Mouse (Mus musculus) CH12.LX (cell line): ENCODE results near the gene Prg4. TPM values are rescaled to one million over a fixed set of nuclear protein-coding genes. Genes with fewer than 3 reads are reported as not detected.

Source experiments
- DNase-seq: peaks from one replicate; pipeline ENCODE4 v3.0.0-alpha.2; 2013; ENCODE audit errors: extremely low read depth
- H3K27ac ChIP-seq: 2 replicates; pipeline ENCODE4 v1.5.1; 2012; ENCODE audit warnings: low read depth, mild to moderate bottlenecking, control low read depth, moderate library complexity; ENCODE audit not compliant: insufficient read depth
- H3K27me3 ChIP-seq: replicated peaks from 2 replicates; pipeline ENCODE3; 2012; ENCODE audit warnings: inconsistent platforms
- H3K36me3 ChIP-seq, 2 experiments: replicated peaks in 1 of 2; 2 replicates each; pipeline versions ENCODE3 to v1.6.1; 2012; ENCODE audit warnings: inconsistent platforms in 1 of 2, low read length in 1 of 2, mild to moderate bottlenecking in 1 of 2, mixed read lengths in 1 of 2, moderate library complexity in 1 of 2; ENCODE audit not compliant: control insufficient read depth in 1 of 2, insufficient read depth in 1 of 2
- H3K4me1 ChIP-seq, 2 experiments: 2 replicates each; pipeline ENCODE4 v1.6.1; 2012; ENCODE audit warnings: inconsistent platforms in 1 of 2, moderate library complexity in 1 of 2; ENCODE audit not compliant: insufficient read depth in 2 of 2, control insufficient read depth in 1 of 2
- H3K4me2 ChIP-seq: 2 replicates; pipeline ENCODE4 v1.6.1; 2012; ENCODE audit warnings: low read depth, mild to moderate bottlenecking, control low read depth; ENCODE audit not compliant: poor library complexity, insufficient read depth, severe bottlenecking
- H3K4me3 ChIP-seq, 3 experiments: fragments of 150-350 bp in 1 of 3; sonication (generic) in 1 of 3; replicated peaks in 1 of 3; 2 replicates each; pipeline versions ENCODE3 to v1.5.1; 2011 to 2012; ENCODE audit warnings: low read depth in 2 of 3, low read length in 2 of 3, mild to moderate bottlenecking in 2 of 3, moderate library complexity in 2 of 3, control low read depth in 1 of 3, improper control_type of control experiment in 1 of 3, inconsistent platforms in 1 of 3, mixed read lengths in 1 of 3; ENCODE audit not compliant: poor library complexity in 1 of 3
- H3K79me2 ChIP-seq: replicated peaks from 2 replicates; pipeline ENCODE4 v1.6.1; 2012; ENCODE audit warnings: mild to moderate bottlenecking, moderate library complexity; ENCODE audit not compliant: control insufficient read depth, poor library complexity, insufficient read depth, severe bottlenecking; ENCODE audit errors: extremely low read depth
- H3K9ac ChIP-seq: 2 replicates; pipeline ENCODE4 v1.6.1; 2012; ENCODE audit warnings: low read depth, mild to moderate bottlenecking, control low read depth, moderate library complexity; ENCODE audit not compliant: insufficient read depth
- H3K9me3 ChIP-seq: replicated peaks from 2 replicates; pipeline ENCODE3; 2012; ENCODE audit warnings: low read length, inconsistent platforms, mixed read lengths
- BHLHE40 ChIP-seq: IDR thresholded peaks from 2 replicates; pipeline ENCODE4 v1.6.1; 2011; ENCODE audit warnings: mild to moderate bottlenecking, low read depth, low read length, improper control_type of control experiment
- CHD2 ChIP-seq: IDR thresholded peaks from 2 replicates; pipeline ENCODE4 v1.6.1; 2011; ENCODE audit warnings: low read length, improper control_type of control experiment
- CTCF ChIP-seq, 2 experiments: IDR thresholded peaks in 1 of 2; conservative IDR thresholded peaks in 1 of 2; 2 replicates each; pipeline ENCODE4 v1.5.1; 2011 to 2012; ENCODE audit warnings: low read depth in 2 of 2, low read length in 2 of 2, improper control_type of control experiment in 1 of 2, inconsistent platforms in 1 of 2, mild to moderate bottlenecking in 1 of 2, moderate library complexity in 1 of 2
- EP300 ChIP-seq: IDR thresholded peaks from 2 replicates; pipeline ENCODE4 v1.6.1; 2011; ENCODE audit warnings: low read length, improper control_type of control experiment
- GABPA ChIP-seq: IDR thresholded peaks from 2 replicates; pipeline ENCODE4 v1.6.1; 2012; ENCODE audit warnings: low read depth, low read length, improper control_type of control experiment, inconsistent platforms; ENCODE audit not compliant: insufficient replicate concordance
- HCFC1 ChIP-seq: IDR thresholded peaks from 2 replicates; pipeline ENCODE4 v1.6.1; 2012; ENCODE audit warnings: low read depth, mild to moderate bottlenecking, inconsistent platforms, low read length, improper control_type of control experiment
- JUND ChIP-seq: conservative IDR thresholded peaks from 2 replicates; pipeline ENCODE4 v1.6.1; 2011; ENCODE audit warnings: low read depth, low read length, improper control_type of control experiment
- KAT2A ChIP-seq: IDR thresholded peaks from 2 replicates; pipeline ENCODE4 v1.6.1; 2012; ENCODE audit warnings: low read length, improper control_type of control experiment, inconsistent platforms; ENCODE audit not compliant: insufficient replicate concordance
- MAFK ChIP-seq: IDR thresholded peaks from 2 replicates; pipeline ENCODE4 v1.6.1; 2011; ENCODE audit warnings: low read length, improper control_type of control experiment; ENCODE audit not compliant: insufficient replicate concordance
- MAZ ChIP-seq: IDR thresholded peaks from 2 replicates; pipeline ENCODE4 v1.6.1; 2012; ENCODE audit warnings: low read depth, mild to moderate bottlenecking, inconsistent platforms, low read length, improper control_type of control experiment, moderate library complexity
- MEF2A ChIP-seq: IDR thresholded peaks from 2 replicates; pipeline ENCODE4 v1.6.1; 2014; ENCODE audit warnings: low read depth, mild to moderate bottlenecking, inconsistent platforms, low read length, improper control_type of control experiment, borderline replicate concordance
- MXI1 ChIP-seq: IDR thresholded peaks from 2 replicates; pipeline ENCODE4 v1.6.1; 2011; ENCODE audit warnings: mild to moderate bottlenecking, low read depth, low read length, improper control_type of control experiment
- NRF1 ChIP-seq: IDR thresholded peaks from 2 replicates; pipeline ENCODE4 v1.6.1; 2014; ENCODE audit warnings: low read depth, mild to moderate bottlenecking, inconsistent platforms, low read length, improper control_type of control experiment, moderate library complexity
- POLR2A ChIP-seq: IDR thresholded peaks from 2 replicates; pipeline ENCODE4 v1.6.1; 2011; ENCODE audit warnings: low read depth, mild to moderate bottlenecking, improper control_type of control experiment, low read length
- RAD21 ChIP-seq: IDR thresholded peaks from 2 replicates; pipeline ENCODE4 v1.6.1; 2011; ENCODE audit warnings: low read depth, mild to moderate bottlenecking, low read length, improper control_type of control experiment, moderate library complexity
- RCOR1 ChIP-seq: conservative IDR thresholded peaks from 2 replicates; pipeline ENCODE4 v1.6.1; 2012; ENCODE audit warnings: low read depth, mild to moderate bottlenecking, inconsistent platforms, low read length, improper control_type of control experiment
- SMC3 ChIP-seq: IDR thresholded peaks from 2 replicates; pipeline ENCODE4 v1.6.1; 2011; ENCODE audit warnings: low read depth, low read length, improper control_type of control experiment
- TBP ChIP-seq: conservative IDR thresholded peaks from 2 replicates; pipeline ENCODE4 v1.6.1; 2011; ENCODE audit warnings: low read depth, low read length, improper control_type of control experiment
- TCF12 ChIP-seq: IDR thresholded peaks from 2 replicates; pipeline ENCODE4 v1.6.1; 2014; ENCODE audit warnings: low read depth, mild to moderate bottlenecking, inconsistent platforms, low read length, improper control_type of control experiment
- UBTF ChIP-seq: IDR thresholded peaks from 2 replicates; pipeline ENCODE4 v1.6.1; 2012; ENCODE audit warnings: low read depth, mild to moderate bottlenecking, inconsistent platforms, low read length, improper control_type of control experiment, moderate library complexity
- USF2 ChIP-seq: conservative IDR thresholded peaks from 2 replicates; pipeline ENCODE4 v1.6.1; 2011; ENCODE audit warnings: low read depth, low read length, improper control_type of control experiment
- ZKSCAN1 ChIP-seq: IDR thresholded peaks from 2 replicates; pipeline ENCODE4 v1.6.1; 2012; ENCODE audit warnings: low read depth, inconsistent platforms, low read length, improper control_type of control experiment, borderline replicate concordance
- ZNF384 ChIP-seq: IDR thresholded peaks from 2 replicates; pipeline ENCODE4 v1.6.1; 2012; ENCODE audit warnings: low read depth, low read length, improper control_type of control experiment, inconsistent platforms
- dilution Hi-C: fragments of 300-500 bp; cut with MboI; formaldehyde crosslinking; loops from 2 replicates; pipeline ENCODE4 v1.14.3; 2020; ENCODE audit warnings: low sequenced_read_pairs; ENCODE audit not compliant: extremely low pct_unique_long_range_greater_than_20kb, extremely low pct_ligation_motif_present
- in situ Hi-C: fragments of 300-500 bp; cut with MboI; formaldehyde crosslinking; loops from 3 replicates; pipeline ENCODE4 v1.14.3; 2019; ENCODE audit warnings: low sequenced_read_pairs, low pct_ligation_motif_present, low pct_unique_long_range_greater_than_20kb, mixed read lengths
- polyA plus RNA-seq: library from polyadenylated mRNA; unstranded; fragments of >175 nt; gene quantifications from 2 replicates; pipeline ENCODE4 v1.2.1, GENCODE M21; 2012; ENCODE audit warnings: low read depth; ENCODE audit not compliant: insufficient read length
- total RNA-seq, 2 experiments: library from RNA; depleted of rRNA; stranded (reverse); fragments of 300-350 nt in 1 of 2; fragments of >200 nt in 1 of 2; gene quantifications; 2 replicates each; pipeline ENCODE4 v1.2.3; 2012 to 2014

Gene Prg4
- total RNA-seq (2012; rRNA removed) (0.08 and 0.17 TPM in 2 replicates), total RNA-seq (2014; rRNA removed) (not detected in 2 replicates), polyA plus RNA-seq (0.25 and 0.30 TPM in 2 replicates)

DNA sequence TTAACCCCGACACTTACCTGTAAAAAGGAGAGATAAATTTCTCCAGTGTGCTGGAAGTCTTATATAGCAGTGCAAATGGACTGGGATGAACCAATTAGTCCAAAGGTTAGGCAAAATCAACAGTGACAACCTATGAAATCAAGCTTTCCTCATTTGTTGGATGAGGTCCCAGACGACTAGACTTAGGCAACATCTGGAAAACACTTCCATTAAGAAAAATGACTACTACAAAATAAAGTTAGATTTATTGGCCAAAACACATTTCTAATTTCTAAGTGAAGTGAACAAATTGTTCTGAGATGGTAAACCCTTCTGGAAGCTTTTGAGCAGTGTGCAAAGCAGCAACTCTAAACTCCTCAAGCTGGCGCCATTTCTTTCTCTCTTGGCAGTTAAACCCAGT lies at the start of gene Prg4:
Prg4 (minus strand) TSS at position 34 of the 400 bp plus-strand sequence.
- in situ Hi-C loops (no loop called here), dilution Hi-C loops (no loop called here)
- no peaks in the 10 kb centered on the region for H3K79me2 ChIP-seq
- H3K27ac ChIP-seq, result no peak within 1 kb of the TSS
- no peaks in the 10 kb centered on the region for H3K27me3 ChIP-seq
- no peak within 1 kb of the TSS for H3K4me3 ChIP-seq
- TF ChIP-seq ZNF384 (no peak), KAT2A (no peak), EP300 (no peak), CHD2 (no peak), MAZ (no peak), NRF1 (no peak), ZKSCAN1 (no peak), TCF12 (no peak), BHLHE40 (no peak), MEF2A (no peak), SMC3 (no peak), POLR2A (no peak), GABPA (no peak), CTCF (conservative IDR thresholded peaks at IDR 0.05 in 1 of 2, IDR thresholded peaks at IDR 0.05 in 1 of 2; ENCODE audit: low read depth in 2 of 2, low read length in 2 of 2) (no peak), MXI1 (no peak), TBP (no peak), JUND (no peak), HCFC1 (no peak), RAD21 (no peak), USF2 (no peak)
- no peaks in the 10 kb centered on the region for H3K36me3 ChIP-seq
- H3K4me1 ChIP-seq, result peaks cover 0 to 3% of the 10 kb centered on the region in 2 experiments; a peak in 2 of 4 replicates
- no peak within 1 kb of the TSS for H3K4me2 ChIP-seq
- H3K9me3 ChIP-seq, result no peaks in the 10 kb centered on the region
- no peak for DNase-seq
- H3K9ac ChIP-seq, result no peak within 1 kb of the TSS

DNA sequence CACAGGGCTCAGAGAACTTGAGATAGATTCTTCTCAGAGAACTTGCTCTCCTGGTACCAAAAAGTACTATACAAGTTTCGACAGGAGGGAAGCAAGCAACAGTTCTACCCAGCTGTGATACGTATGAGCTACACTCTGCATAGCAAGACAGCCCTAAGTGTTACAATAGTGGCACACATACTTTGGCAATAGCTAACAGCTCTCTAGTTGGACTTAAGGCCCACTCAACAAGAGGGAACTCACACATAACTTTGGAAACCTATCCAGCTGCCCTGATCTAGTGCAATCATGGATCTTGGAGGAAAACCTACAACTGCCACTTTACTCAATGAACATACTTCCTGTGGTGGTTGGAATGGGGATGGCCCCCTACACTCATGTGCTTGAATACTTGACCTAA lies 47.1 kb upstream of the Prg4 start:
- TF ChIP-seq UBTF, result no peak
- no peak for TF ChIP-seq NRF1
- no peak for TF ChIP-seq MAFK
- no peak for TF ChIP-seq RCOR1
- TF ChIP-seq KAT2A, result no peak
- TF ChIP-seq SMC3, result no peak
- no peak for TF ChIP-seq MXI1
- no peak for TF ChIP-seq JUND
- no peak for TF ChIP-seq MAZ
- TF ChIP-seq, all 38 proteins: peak for 0
- no peak overlapping the region for H3K4me3 ChIP-seq
- H3K9ac ChIP-seq, result no peak overlapping the region
- no peaks in the 10 kb centered on the region for H3K27me3 ChIP-seq
- no peaks in the 10 kb centered on the region for H3K9me3 ChIP-seq
- no peaks in the 10 kb centered on the region for H3K79me2 ChIP-seq
- H3K27ac ChIP-seq, result no peak overlapping the region
- DNase-seq, result no peak
- H3K4me2 ChIP-seq, result no peak overlapping the region
- in situ Hi-C loops, result no loop called here
- H3K4me1 ChIP-seq, result peaks cover 0 to 13% of the 10 kb centered on the region in 2 experiments; a peak in 2 of 4 replicates
- no peaks in the 10 kb centered on the region for H3K36me3 ChIP-seq
- dilution Hi-C loops, result no loop called here
